Mouse (Mus musculus): Measurements from ENCODE around the gene Tns2.
"Not testable (repeated sequence)": the region's sequence is repeated elsewhere in the genome, so short reads cannot be mapped to it uniquely, and the experiment has no call there.

The Tns2 gene

DNA sequence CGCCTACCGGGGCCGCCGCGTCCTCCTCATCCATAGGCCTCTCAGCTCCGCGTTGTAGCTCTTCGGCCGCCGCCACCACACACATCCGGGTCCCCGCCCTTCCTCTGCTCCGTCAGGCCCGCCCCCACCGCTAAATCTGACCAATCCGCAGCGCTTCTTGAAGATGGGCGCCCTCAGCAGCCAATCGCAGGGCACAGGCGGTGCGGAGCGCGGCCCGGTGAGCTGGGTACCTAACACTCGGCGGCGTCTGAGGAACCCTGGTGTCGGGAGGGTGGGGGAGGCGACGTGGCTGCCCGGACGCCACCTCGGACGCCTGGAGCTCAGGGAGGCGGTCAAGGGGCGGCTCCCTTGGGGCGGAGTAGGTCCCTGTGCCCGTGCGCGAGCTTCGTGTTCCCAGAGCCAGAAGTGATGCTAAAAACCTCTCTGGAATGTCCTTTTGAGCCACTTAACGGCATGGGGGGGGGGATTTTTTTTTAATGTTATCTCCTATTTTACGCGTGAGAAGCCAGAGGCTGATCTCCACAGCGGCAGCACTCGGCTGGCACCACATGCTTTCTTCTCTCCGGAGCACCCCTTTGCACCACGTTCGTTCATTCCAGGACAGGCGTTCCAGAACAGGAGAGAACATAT, 36.0 kb downstream of the Tns2 start, which contains the start of gene Spryd3:
Gene Spryd3 (minus strand): TSS at position 106 of the 630 bp plus-strand sequence.
- peak; percentile 87 to 95 for DNase-seq (ENCODE audit: low read depth in 1 of 2, low spot score in 2 of 2)

- DNase-seq (ENCODE audit: low read depth in 1 of 2, low spot score in 2 of 2) = no peak
These were observed 40.9 kb downstream of the Tns2 start for GRCm38 (mm10) chr15:102141120-102141519.

GRCm38 (mm10) chr15:102142914-102143912, 43.0 kb downstream of the Tns2 start:
- no peak for DNase-seq (ENCODE audit: low read depth in 1 of 2, low spot score in 2 of 2)

GRCm38 (mm10) chr15:102144274-102144711, 44.1 kb downstream of the Tns2 start, which contains the start of gene Igfbp6:
TSS of gene Igfbp6 (plus strand) at chr15:102144362.
- no peak for DNase-seq (ENCODE audit: low read depth in 1 of 2, low spot score in 2 of 2)

DNA sequence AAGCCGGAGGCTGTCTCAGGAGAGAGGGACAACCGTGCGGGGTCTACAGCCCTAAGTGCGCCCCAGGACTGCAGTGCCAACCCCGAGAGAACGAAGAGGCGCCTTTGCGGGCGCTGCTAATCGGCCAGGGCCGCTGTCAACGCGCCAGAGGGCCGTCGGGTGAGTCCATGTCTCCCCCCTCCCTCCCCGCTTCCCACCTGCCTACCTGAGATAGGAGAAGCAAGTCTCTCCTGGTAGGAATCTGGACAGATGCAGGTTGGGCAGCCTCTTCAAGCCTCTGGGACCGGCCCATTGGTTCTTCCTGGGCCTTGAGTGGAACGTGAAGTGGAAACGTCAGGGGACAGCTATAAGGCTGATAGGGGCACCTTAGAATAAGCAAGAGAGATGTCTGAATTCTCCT, 44.5 kb downstream of the Tns2 start:
- no peak for DNase-seq (ENCODE audit: low read depth in 1 of 2, low spot score in 2 of 2)

GRCm38 (mm10) chr15:102145330-102145729, 45.1 kb downstream of the Tns2 start:
- DNase-seq (ENCODE audit: low read depth in 1 of 2, low spot score in 2 of 2) = no peak

DNA sequence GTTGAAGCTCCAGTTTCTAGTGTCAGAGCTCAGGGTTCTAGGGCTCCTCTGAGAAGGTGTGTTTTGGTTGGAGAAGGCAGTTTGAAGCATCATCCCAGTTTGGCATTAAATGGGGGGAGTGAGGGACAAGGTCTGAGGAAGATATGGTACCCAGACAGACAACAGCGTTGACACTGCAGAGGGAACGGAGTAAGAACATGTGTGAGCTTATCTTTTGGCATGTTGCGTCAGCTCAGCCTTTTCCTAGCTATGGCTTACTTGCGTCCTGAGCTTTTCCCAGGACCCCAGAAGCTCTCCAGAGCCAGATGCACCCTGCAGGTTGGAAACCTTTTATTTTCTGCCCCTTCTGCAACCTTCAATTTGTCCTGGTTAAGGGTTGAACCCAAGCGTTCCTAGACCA, 45.9 kb downstream of the Tns2 start:
- no peak for DNase-seq (ENCODE audit: low read depth in 1 of 2, low spot score in 2 of 2)

DNA sequence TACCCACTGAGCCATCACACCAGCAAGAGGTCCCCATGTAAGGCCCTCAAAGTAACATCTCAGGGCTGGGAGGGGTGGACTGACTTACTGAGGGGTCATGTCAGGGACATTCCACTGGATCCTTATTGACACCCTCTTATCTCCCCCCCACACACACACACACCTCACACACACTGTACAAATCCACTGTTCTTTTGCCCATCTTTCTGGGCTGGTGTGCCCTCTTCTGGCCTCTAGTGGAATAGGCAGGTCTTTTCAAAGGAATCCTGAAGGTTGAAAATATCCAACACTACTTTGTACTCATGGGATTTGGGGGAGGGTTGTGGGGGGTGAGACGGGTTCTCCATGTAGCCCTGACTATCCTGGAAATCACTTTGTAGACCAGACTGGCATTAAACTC, 46.7 kb downstream of the Tns2 start:
- DNase-seq (ENCODE audit: low read depth in 1 of 2, low spot score in 2 of 2) = no peak

DNA sequence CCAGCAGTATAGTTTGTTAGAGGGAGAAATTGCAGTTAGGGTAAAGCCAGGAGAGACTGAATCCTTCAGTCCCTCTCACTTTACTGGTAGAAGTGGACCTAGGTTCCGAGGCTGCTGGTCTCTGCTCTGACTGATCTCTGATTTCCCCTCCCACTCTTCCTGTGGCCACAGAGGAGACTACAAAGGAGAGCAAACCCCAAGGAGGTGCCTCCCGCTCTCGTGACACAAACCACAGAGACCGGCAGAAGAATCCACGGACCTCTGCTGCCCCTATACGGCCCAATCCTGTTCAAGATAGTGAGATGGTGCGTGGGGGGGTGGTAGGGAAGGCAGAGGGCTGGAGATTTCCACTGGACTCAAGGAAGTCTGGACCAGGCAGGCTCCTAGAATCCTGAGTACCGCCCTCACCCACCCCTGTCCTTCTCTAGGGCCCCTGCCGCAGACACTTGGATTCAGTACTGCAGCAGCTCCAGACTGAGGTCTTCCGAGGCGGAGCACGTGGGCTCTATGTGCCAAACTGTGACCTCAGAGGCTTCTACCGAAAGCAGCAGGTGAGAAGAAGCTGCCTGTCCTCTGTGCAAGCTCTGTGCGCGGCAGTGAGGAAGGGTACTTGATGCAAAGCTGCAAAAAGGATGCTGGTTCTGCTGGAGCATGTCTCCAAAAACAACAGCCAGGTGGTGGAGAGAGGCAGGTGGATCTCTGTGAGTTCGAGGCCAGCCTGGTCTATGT, 47.6 kb downstream of the Tns2 start:
- DNase-seq (ENCODE audit: low read depth in 1 of 2, low spot score in 2 of 2) = no peak

DNA sequence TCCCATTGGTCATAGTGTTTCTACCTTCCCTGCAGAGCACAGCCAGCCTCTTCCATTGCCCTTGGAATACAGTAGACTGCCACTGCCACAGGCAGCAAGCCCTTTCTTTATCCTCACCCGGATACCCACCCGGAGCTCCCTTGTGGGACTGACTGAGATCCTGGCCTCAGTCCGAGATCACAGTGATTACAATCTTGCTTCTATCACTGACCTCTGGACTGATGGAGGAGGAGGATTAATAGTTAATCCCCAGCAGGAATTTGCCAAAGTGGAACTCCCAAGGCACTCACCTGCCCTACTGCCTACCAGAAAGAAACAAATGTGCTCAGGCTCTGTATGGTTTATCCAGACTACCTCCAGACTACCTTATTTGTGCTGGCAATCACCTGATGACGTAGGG, 49.3 kb downstream of the Tns2 start:
- no peak for DNase-seq (ENCODE audit: low read depth in 1 of 2, low spot score in 2 of 2)

DNA sequence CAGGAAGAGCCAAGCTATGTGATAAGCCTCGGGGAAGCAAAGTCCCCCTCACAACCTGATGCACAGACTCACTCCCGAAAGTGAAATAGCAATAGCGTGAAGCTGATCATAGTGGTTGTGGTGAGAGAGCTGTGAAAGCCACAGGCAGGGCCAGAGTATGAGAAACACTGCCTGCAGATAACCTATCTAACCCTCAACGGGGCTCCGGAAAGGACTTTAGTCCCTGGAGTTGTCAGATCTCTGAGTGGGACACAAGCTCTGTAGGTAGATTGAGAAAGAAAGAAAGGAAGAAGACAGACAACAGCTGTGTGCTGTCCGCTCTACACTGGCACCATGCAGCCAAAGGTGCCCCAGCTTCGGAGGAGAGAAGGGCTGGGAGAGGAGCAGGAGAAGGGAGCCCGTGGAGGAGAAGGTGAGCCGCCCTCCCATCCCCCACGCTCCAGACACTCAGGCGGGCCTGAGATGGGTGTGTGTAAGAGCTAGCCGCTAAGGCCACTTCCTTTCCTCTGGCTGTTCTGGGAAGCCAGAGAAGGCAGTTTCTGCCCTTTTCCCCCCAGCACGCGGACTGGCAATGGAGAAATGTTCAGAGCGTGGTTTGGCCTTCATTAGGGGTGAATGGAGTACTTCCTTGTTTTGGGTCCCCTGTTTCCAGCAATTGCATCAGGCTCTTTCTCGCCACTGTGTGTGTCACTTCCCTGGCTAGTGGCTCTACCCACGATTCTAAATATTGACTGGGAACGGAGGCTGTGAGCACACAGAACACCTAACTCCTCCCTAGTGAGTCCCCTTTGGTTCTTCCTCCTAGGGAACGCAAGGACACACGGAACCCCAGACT, 50.3 kb downstream of the Tns2 start, which contains the start of gene Soat2:
Gene Soat2 (plus strand): TSS at position 226 of the 835 bp plus-strand sequence.
- DNase-seq (ENCODE audit: low read depth in 1 of 2, low spot score in 2 of 2) = peak; percentile 80 to 85

DNA sequence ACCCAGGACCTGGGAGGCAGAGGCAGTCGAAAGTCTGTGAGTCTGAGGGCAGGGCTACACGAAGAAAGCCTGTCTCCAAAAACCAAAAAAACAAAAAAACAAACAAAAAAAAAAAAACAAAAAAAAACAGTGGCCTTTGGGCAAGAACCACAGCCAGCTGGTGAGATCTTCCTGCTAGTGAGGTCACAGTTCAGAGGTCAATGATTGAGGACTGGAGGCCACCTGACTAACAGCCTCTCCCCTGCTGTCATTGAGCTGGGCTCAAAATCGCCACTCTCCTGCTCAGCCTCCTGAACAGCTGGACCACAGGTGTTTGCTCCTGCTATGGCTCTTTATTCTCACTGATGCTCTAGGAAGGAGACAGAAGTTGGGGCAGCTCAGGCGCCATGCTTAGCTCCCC, 52.4 kb downstream of the Tns2 start:
- DNase-seq (ENCODE audit: low read depth in 1 of 2, low spot score in 2 of 2) = no peak

DNA sequence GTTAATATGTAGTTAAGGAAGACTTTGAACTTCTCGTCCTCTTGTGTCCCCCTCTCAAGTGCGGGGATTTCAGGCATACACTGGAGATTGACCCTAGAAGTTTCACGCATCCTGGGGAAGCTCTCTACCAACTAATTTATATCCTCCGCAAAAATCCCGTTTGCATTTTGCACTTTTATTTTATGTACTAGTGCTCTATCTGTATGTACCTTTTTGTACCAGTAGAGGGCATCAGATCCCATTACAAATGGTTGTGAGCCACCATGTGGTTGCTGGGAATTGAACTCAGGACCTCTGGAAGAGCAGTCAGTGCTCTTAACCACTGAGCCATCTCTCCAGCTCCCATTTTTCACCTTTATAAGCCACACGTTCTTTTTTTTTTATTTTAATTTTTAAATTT, 54.8 kb downstream of the Tns2 start:
- not testable (repeated sequence) for DNase-seq (ENCODE audit: low read depth in 1 of 2, low spot score in 2 of 2)

DNA sequence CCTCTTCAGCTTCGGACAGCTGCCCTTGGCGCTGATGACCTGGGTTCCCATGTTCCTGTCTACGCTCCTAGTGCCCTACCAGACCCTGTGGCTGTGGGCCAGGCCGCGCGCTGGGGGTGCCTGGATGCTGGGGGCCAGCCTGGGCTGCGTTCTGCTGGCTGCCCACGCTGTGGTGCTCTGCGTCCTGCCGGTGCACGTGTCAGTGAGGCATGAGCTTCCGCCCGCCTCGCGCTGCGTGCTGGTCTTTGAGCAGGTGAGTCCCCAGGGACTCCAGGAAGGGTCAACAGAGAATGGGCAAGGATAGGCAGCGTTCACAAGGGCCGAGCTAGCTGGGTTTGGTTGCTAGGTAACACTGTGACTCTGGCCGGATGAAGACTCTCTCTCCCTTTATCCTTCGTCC, 56.6 kb downstream of the Tns2 start:
- no peak for DNase-seq (ENCODE audit: low read depth in 1 of 2, low spot score in 2 of 2)

GRCm38 (mm10) chr15:102160415-102161060, 60.3 kb downstream of the Tns2 start:
- no peak for DNase-seq (ENCODE audit: low read depth in 1 of 2, low spot score in 2 of 2)

DNA sequence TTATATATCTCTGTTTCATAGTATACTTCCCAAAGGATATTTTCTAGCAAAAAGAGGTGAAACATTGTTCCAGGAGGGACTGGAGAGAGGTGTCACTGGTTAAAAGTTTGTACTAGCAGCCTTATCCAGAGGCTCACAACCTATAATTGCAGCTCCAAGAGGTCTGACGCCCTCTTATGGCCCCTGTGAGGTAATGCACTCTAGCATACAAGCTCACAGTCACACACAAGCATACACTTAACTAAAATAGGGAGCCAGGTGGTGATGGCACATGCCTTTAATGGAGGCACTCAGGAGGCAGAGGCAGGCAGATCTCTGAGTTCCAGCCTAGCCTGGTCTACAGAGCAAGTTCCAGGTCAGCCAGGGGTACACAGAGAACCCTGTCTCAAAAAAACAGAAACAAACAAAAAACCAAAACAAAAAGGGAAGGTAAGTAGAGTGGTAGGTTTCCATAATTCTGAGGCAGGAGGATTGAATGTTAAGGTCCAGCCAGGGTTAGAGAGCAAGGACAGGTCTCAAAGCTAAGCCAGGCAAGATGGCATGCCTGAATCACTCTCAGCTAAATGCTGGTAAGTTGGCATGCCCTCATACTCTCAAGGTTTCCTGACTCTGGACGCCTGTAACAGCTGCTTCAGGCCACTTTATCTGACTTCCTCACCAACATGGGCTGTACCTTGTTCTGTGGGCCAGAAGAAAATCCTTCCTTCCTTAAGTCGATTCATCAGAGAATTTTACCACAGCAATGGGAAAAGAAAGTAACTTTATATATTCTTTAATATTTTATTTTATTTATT, 63.9 kb downstream of the Tns2 start:
- no peak for DNase-seq (ENCODE audit: low read depth in 1 of 2, low spot score in 2 of 2)

DNA sequence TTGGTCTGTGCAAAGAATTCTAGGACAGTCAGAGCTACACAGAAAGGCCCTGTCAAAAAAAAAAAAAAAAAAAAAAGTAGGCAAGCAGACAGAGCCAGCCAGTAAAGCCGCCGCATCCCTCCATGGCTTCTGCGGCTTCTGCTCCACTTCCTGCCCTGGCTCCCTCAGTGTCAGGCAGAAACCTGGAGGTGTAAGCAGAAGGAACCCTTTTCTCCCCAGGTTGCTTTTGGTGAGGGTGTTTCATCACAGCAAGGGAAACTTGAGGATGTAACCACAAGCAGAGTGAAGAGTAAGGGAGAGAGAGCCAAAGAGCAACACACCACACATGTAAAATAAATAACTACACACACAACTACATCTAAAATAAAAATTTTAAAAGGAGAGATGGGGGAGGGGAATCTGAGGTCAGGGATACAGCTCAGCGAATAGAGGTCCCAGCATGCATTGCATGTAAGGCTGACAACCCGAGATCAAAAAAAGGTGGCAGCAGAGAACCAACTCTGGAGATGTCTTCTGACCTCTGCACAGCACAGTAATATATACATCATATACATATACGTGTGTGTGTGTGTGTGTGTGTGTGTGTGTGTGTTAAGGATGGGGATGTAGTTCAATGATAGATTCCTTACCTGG, 65.4 kb downstream of the Tns2 start:
- DNase-seq (ENCODE audit: low read depth in 1 of 2, low spot score in 2 of 2) = no peak
